Mouse (Mus musculus): ENCODE data around the gene Bdkrb2. TPM values are rescaled to one million over a fixed set of nuclear protein-coding genes. Genes with fewer than 3 reads are reported as not detected.
A peak's percentile ranks its signal among the peaks of the same experiment; 100 is the strongest.

Gene Bdkrb2
- not detected in 2 replicates for polyA plus RNA-seq (2014; fragmentation: Nextera tagmentation; extraction: Ambion mirVana)

GRCm38 (mm10) chr12:105562936-105563680 is at the start of gene Bdkrb2:
Bdkrb2 (plus strand) TSS chr12:105563226.
- H3K36me3 ChIP-seq (ENCODE audit: control insufficient read depth, insufficient read depth, low read length): no peaks in the 10 kb centered on the region
- peak within 1 kb of the TSS; percentile 25 for H3K4me3 ChIP-seq (ENCODE audit: low read depth, low read length)
- no peak within 1 kb of the TSS for H3K27ac ChIP-seq (ENCODE audit: low read depth, low read length)
- H3K4me1 ChIP-seq (replicated peaks; ENCODE audit: control insufficient read depth, insufficient read depth, low read length): no peaks in the 10 kb centered on the region; the same call in 1 of the 2 replicates
- H3K4me2 ChIP-seq: peak within 1 kb of the TSS; percentile 45
- peaks cover 50% of the 10 kb centered on the region for H3K27me3 ChIP-seq (replicated peaks; ENCODE audit: control insufficient read depth, insufficient read depth, low read length)
- 8% methylated on average over 25 of the region's 25 CpGs for WGBS
- DNase-seq (ENCODE audit: low spot score): no peak
- ATAC-seq (replicated peaks; ENCODE audit: low FRiP score): peak; percentile 54; the same call in 1 of the 2 replicates
- no peaks in the 10 kb centered on the region for H3K9me3 ChIP-seq (ENCODE audit: control insufficient read depth, low read length)
- H3K9ac ChIP-seq (ENCODE audit: low read depth, low read length): no peak within 1 kb of the TSS

GRCm38 (mm10) chr12:105514111-105514510 is 48.9 kb upstream of the Bdkrb2 start:
- no peak for ATAC-seq (replicated peaks; ENCODE audit: low FRiP score)
- 75% methylated on average over 10 of the region's 10 CpGs for WGBS
- no peak for DNase-seq (ENCODE audit: low spot score)
- Histone ChIP-seq H3K36me3 (ENCODE audit: control insufficient read depth, insufficient read depth, low read length) (no peaks in the 10 kb centered on the region), H3K9ac (ENCODE audit: low read depth, low read length) (no peak overlapping the region), H3K27me3 (replicated peaks; ENCODE audit: control insufficient read depth, insufficient read depth, low read length) (no peaks in the 10 kb centered on the region), H3K4me3 (ENCODE audit: low read depth, low read length) (no peak overlapping the region), H3K4me2 (no peak overlapping the region), H3K4me1 (replicated peaks; ENCODE audit: control insufficient read depth, insufficient read depth, low read length) (no peaks in the 10 kb centered on the region), H3K27ac (ENCODE audit: low read depth, low read length) (no peak overlapping the region), H3K9me3 (ENCODE audit: control insufficient read depth, low read length) (no peaks in the 10 kb centered on the region)

GRCm38 (mm10) chr12:105517026-105517675 is 45.9 kb upstream of the Bdkrb2 start:
- H3K4me2 ChIP-seq: no peak overlapping the region; the same call in 1 of the 2 replicates

GRCm38 (mm10) chr12:105519851-105520250 is 43.2 kb upstream of the Bdkrb2 start:
- DNase-seq (ENCODE audit: low spot score) (no peak), ATAC-seq (replicated peaks; ENCODE audit: low FRiP score) (no peak)
- no peak overlapping the region for H3K27ac ChIP-seq (ENCODE audit: low read depth, low read length)
- 79% methylated on average over 2 of the region's 2 CpGs for WGBS
- H3K36me3 ChIP-seq (ENCODE audit: control insufficient read depth, insufficient read depth, low read length): no peaks in the 10 kb centered on the region
- H3K4me1 ChIP-seq (replicated peaks; ENCODE audit: control insufficient read depth, insufficient read depth, low read length): no peaks in the 10 kb centered on the region
- no peak overlapping the region for H3K4me3 ChIP-seq (ENCODE audit: low read depth, low read length)
- H3K27me3 ChIP-seq (replicated peaks; ENCODE audit: control insufficient read depth, insufficient read depth, low read length): no peaks in the 10 kb centered on the region
- no peak overlapping the region for H3K4me2 ChIP-seq
- no peaks in the 10 kb centered on the region for H3K9me3 ChIP-seq (ENCODE audit: control insufficient read depth, low read length)
- no peak overlapping the region for H3K9ac ChIP-seq (ENCODE audit: low read depth, low read length)

More at GRCm38 (mm10) chr12:105517026-105517675, 45.9 kb upstream of the Bdkrb2 start:
- H3K9me3 ChIP-seq (ENCODE audit: control insufficient read depth, low read length): no peaks in the 10 kb centered on the region
- H3K36me3 ChIP-seq (ENCODE audit: control insufficient read depth, insufficient read depth, low read length): no peaks in the 10 kb centered on the region
- ATAC-seq (replicated peaks; ENCODE audit: low FRiP score) (no peak), DNase-seq (ENCODE audit: low spot score) (no peak)
- H3K4me1 ChIP-seq (replicated peaks; ENCODE audit: control insufficient read depth, insufficient read depth, low read length): no peaks in the 10 kb centered on the region
- H3K27ac ChIP-seq (ENCODE audit: low read depth, low read length): no peak overlapping the region
- no peak overlapping the region for H3K4me3 ChIP-seq (ENCODE audit: low read depth, low read length)
- no peak overlapping the region for H3K9ac ChIP-seq (ENCODE audit: low read depth, low read length)
- H3K27me3 ChIP-seq (replicated peaks; ENCODE audit: control insufficient read depth, insufficient read depth, low read length): no peaks in the 10 kb centered on the region
- WGBS: 75% methylated on average over 21 of the region's 21 CpGs

- no peaks in the 10 kb centered on the region for H3K9me3 ChIP-seq (ENCODE audit: control insufficient read depth, low read length)
- H3K9ac ChIP-seq (ENCODE audit: low read depth, low read length): no peak overlapping the region
- H3K4me2 ChIP-seq: no peak overlapping the region
- 73% methylated on average over 15 of the region's 15 CpGs for WGBS
- no peaks in the 10 kb centered on the region for H3K36me3 ChIP-seq (ENCODE audit: control insufficient read depth, insufficient read depth, low read length)
- H3K4me1 ChIP-seq (replicated peaks; ENCODE audit: control insufficient read depth, insufficient read depth, low read length): no peaks in the 10 kb centered on the region
- DNase-seq (ENCODE audit: low spot score) (no peak), ATAC-seq (replicated peaks; ENCODE audit: low FRiP score) (no peak)
- H3K4me3 ChIP-seq (ENCODE audit: low read depth, low read length): no peak overlapping the region
- no peaks in the 10 kb centered on the region for H3K27me3 ChIP-seq (replicated peaks; ENCODE audit: control insufficient read depth, insufficient read depth, low read length)
- no peak overlapping the region for H3K27ac ChIP-seq (ENCODE audit: low read depth, low read length)
Measured at GRCm38 (mm10) chr12:105521170-105521762, 41.8 kb upstream of the Bdkrb2 start.

GRCm38 (mm10) chr12:105523737-105524136 is 39.3 kb upstream of the Bdkrb2 start:
- Histone ChIP-seq H3K27me3 (replicated peaks; ENCODE audit: control insufficient read depth, insufficient read depth, low read length) (no peaks in the 10 kb centered on the region), H3K9me3 (ENCODE audit: control insufficient read depth, low read length) (no peaks in the 10 kb centered on the region), H3K4me3 (ENCODE audit: low read depth, low read length) (no peak overlapping the region), H3K4me1 (replicated peaks; ENCODE audit: control insufficient read depth, insufficient read depth, low read length) (no peaks in the 10 kb centered on the region), H3K4me2 (no peak overlapping the region), H3K36me3 (ENCODE audit: control insufficient read depth, insufficient read depth, low read length) (no peaks in the 10 kb centered on the region), H3K9ac (ENCODE audit: low read depth, low read length) (no peak overlapping the region), H3K27ac (ENCODE audit: low read depth, low read length) (no peak overlapping the region)
- ATAC-seq (replicated peaks; ENCODE audit: low FRiP score) (no peak), DNase-seq (ENCODE audit: low spot score) (no peak)
- 76% methylated on average over 2 of the region's 2 CpGs for WGBS

- no peaks in the 10 kb centered on the region for H3K9me3 ChIP-seq (ENCODE audit: control insufficient read depth, low read length)
- H3K9ac ChIP-seq (ENCODE audit: low read depth, low read length): no peak overlapping the region
- no peak overlapping the region for H3K4me3 ChIP-seq (ENCODE audit: low read depth, low read length)
- no peaks in the 10 kb centered on the region for H3K36me3 ChIP-seq (ENCODE audit: control insufficient read depth, insufficient read depth, low read length)
- 79% methylated on average over 3 of the region's 3 CpGs for WGBS
- H3K4me1 ChIP-seq (replicated peaks; ENCODE audit: control insufficient read depth, insufficient read depth, low read length): no peaks in the 10 kb centered on the region
- ATAC-seq (replicated peaks; ENCODE audit: low FRiP score) (no peak), DNase-seq (ENCODE audit: low spot score) (no peak)
- no peaks in the 10 kb centered on the region for H3K27me3 ChIP-seq (replicated peaks; ENCODE audit: control insufficient read depth, insufficient read depth, low read length)
- H3K4me2 ChIP-seq: no peak overlapping the region
- H3K27ac ChIP-seq (ENCODE audit: low read depth, low read length): no peak overlapping the region
Measured at GRCm38 (mm10) chr12:105526186-105526585, 36.8 kb upstream of the Bdkrb2 start.

- H3K27ac ChIP-seq (ENCODE audit: low read depth, low read length): no peak overlapping the region
- H3K27me3 ChIP-seq (replicated peaks; ENCODE audit: control insufficient read depth, insufficient read depth, low read length): no peaks in the 10 kb centered on the region
- H3K9ac ChIP-seq (ENCODE audit: low read depth, low read length): no peak overlapping the region
- ATAC-seq (replicated peaks; ENCODE audit: low FRiP score) (no peak), DNase-seq (ENCODE audit: low spot score) (no peak)
- no peak overlapping the region for H3K4me3 ChIP-seq (ENCODE audit: low read depth, low read length)
- H3K9me3 ChIP-seq (ENCODE audit: control insufficient read depth, low read length): no peaks in the 10 kb centered on the region
- H3K4me1 ChIP-seq (replicated peaks; ENCODE audit: control insufficient read depth, insufficient read depth, low read length): no peaks in the 10 kb centered on the region
- WGBS: 78% methylated on average over 5 of the region's 5 CpGs
- no peaks in the 10 kb centered on the region for H3K36me3 ChIP-seq (ENCODE audit: control insufficient read depth, insufficient read depth, low read length)
- no peak overlapping the region for H3K4me2 ChIP-seq
Measured at GRCm38 (mm10) chr12:105526829-105527228, 36.2 kb upstream of the Bdkrb2 start.
